Mouse (Mus musculus): Measurements from ENCODE around the gene Cox15. TPM values are rescaled to one million over a fixed set of nuclear protein-coding genes. Genes with fewer than 3 reads are reported as not detected.

Cox15 gene
- polyA plus RNA-seq, 1 experiment from 2014 or later: 4.5 TPM

DNA sequence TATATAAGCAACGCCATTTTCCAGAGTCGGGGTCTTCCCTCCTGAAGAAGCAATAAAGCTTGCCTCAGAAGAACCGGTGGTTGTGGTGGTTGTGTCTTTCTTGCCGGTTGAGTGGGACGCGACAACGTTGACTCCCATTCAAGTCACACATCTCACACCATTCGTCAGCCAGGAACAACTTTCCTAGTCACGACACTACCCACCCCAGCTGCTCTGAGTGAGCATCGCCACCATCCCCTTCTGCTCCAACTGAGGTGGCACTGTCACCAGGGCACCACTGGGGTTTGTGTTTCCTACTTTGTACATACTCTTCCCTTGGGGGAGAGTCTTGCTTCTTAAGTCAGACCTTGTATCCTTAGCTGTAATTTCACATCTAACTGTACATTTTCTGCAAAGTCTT, 14.4 kb downstream of the Cox15 start:
- Histone ChIP-seq H3K4me2 (replicated peaks; ENCODE audit: low read depth, low read length) (no peak overlapping the region), H3K27me3 (replicated peaks; ENCODE audit: insufficient read depth, low read length) (no peaks in the 10 kb centered on the region), H3K9ac (replicated peaks; ENCODE audit: low read depth) (no peak overlapping the region), H3K4me1 (ENCODE audit: insufficient read depth, low read depth, low read length) (no peaks in the 10 kb centered on the region), H3K27ac (ENCODE audit: low read length) (no peak overlapping the region), H3K4me3 (ENCODE audit: low read depth, low read length) (no peak overlapping the region), H3K36me3 (ENCODE audit: insufficient read depth, low read length) (peaks cover 65% of the 10 kb centered on the region), H3K9me3 (ENCODE audit: low read length) (no peaks in the 10 kb centered on the region)
- TF ChIP-seq EP300 (IDR thresholded peaks at IDR 0.05) (no peak), CTCF (IDR thresholded peaks at IDR 0.05) (no peak)
- WGBS: 96% methylated on average over 10 of the region's 10 CpGs
- DNase-seq (ENCODE audit: low spot score) (no peak), ATAC-seq (no peak)

GRCm38 (mm10) chr19:43731157-43731556, 21.6 kb downstream of the Cox15 start:
- Histone ChIP-seq H3K9ac (replicated peaks; ENCODE audit: low read depth) (no peak overlapping the region), H3K4me2 (replicated peaks; ENCODE audit: low read depth, low read length) (no peak overlapping the region), H3K9me3 (ENCODE audit: low read length) (no peaks in the 10 kb centered on the region), H3K4me3 (ENCODE audit: low read depth, low read length) (no peak overlapping the region), H3K27me3 (replicated peaks; ENCODE audit: insufficient read depth, low read length) (no peaks in the 10 kb centered on the region), H3K36me3 (ENCODE audit: insufficient read depth, low read length) (peaks cover 38% of the 10 kb centered on the region; the same call in 1 of the 2 replicates), H3K4me1 (ENCODE audit: insufficient read depth, low read depth, low read length) (no peaks in the 10 kb centered on the region), H3K27ac (ENCODE audit: low read length) (no peak overlapping the region)
- TF ChIP-seq CTCF (IDR thresholded peaks at IDR 0.05) (no peak), EP300 (IDR thresholded peaks at IDR 0.05) (no peak)
- DNase-seq (ENCODE audit: low spot score) (no peak), ATAC-seq (no peak)
- 75% methylated on average over 7 of the region's 7 CpGs for WGBS

GRCm38 (mm10) chr19:43730037-43730428, 22.8 kb downstream of the Cox15 start:
- no peaks in the 10 kb centered on the region for H3K9me3 ChIP-seq (ENCODE audit: low read length)
- no peaks in the 10 kb centered on the region for H3K27me3 ChIP-seq (replicated peaks; ENCODE audit: insufficient read depth, low read length)
- peak overlapping the region; percentile 19; the same call in 1 of the 2 replicates for H3K4me3 ChIP-seq (ENCODE audit: low read depth, low read length)
- peak overlapping the region; percentile 41 for H3K4me2 ChIP-seq (replicated peaks; ENCODE audit: low read depth, low read length)
- DNase-seq (ENCODE audit: low spot score) (peak; percentile 51), ATAC-seq (no peak)
- peaks cover 36% of the 10 kb centered on the region; the same call in 1 of the 2 replicates for H3K36me3 ChIP-seq (ENCODE audit: insufficient read depth, low read length)
- H3K4me1 ChIP-seq (ENCODE audit: insufficient read depth, low read depth, low read length): no peaks in the 10 kb centered on the region
- H3K27ac ChIP-seq (ENCODE audit: low read length): no peak overlapping the region
- TF ChIP-seq CTCF (IDR thresholded peaks at IDR 0.05) (no peak), EP300 (IDR thresholded peaks at IDR 0.05) (no peak)
- no peak overlapping the region for H3K9ac ChIP-seq (replicated peaks; ENCODE audit: low read depth)
- 53% methylated on average over 8 of the region's 8 CpGs for WGBS

- WGBS: 44% methylated on average over 22 of the region's 22 CpGs
- no peak overlapping the region for H3K27ac ChIP-seq (ENCODE audit: low read length)
- H3K4me2 ChIP-seq (replicated peaks; ENCODE audit: low read depth, low read length): peak overlapping the region; percentile 41
- DNase-seq (ENCODE audit: low spot score) (no peak), ATAC-seq (0 out of 2 replicates have a peak, but pooled peaks have one; percentile 28)
- no peaks in the 10 kb centered on the region for H3K9me3 ChIP-seq (ENCODE audit: low read length)
- TF ChIP-seq EP300 (IDR thresholded peaks at IDR 0.05) (no peak), CTCF (IDR thresholded peaks at IDR 0.05) (no peak)
- H3K9ac ChIP-seq (replicated peaks; ENCODE audit: low read depth): no peak overlapping the region
- H3K27me3 ChIP-seq (replicated peaks; ENCODE audit: insufficient read depth, low read length): no peaks in the 10 kb centered on the region
- no peaks in the 10 kb centered on the region for H3K4me1 ChIP-seq (ENCODE audit: insufficient read depth, low read depth, low read length)
- peaks cover 32% of the 10 kb centered on the region; the same call in 1 of the 2 replicates for H3K36me3 ChIP-seq (ENCODE audit: insufficient read depth, low read length)
- peak overlapping the region; percentile 19; the same call in 1 of the 2 replicates for H3K4me3 ChIP-seq (ENCODE audit: low read depth, low read length)
These were observed 23.3 kb downstream of the Cox15 start for GRCm38 (mm10) chr19:43729296-43730036.

DNA sequence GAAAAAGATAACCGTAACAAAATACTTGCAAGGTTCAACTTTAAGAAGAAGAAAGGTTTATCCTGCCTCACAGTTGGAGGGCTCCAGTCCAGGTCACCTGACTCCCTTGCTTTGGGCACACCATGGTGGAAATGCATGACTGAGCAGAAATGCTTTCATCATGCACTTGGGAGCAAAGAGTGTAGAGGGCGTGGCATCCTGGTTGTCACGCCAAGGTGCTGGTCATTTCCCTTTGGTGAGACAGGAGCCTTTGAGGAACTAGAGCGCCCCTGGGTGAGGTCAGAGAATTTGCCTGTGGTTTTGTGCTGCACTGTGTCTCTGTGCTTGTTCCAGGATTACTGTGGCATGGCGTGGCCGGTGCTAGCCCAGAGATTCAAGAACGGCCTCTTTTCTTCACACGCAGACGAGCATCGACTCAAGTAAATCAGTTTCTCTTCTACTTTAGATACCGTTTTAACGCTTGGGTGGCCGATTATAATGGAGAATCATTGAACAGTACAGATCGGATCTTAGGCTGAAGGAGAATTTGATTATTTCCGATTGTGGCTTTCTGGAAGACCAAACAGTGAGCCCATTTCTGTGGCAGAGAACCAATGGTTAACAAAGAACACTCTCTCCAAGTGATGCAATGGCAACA, 26.2 kb downstream of the Cox15 start:
- 92% methylated on average over 15 of the region's 15 CpGs for WGBS
- H3K4me3 ChIP-seq (ENCODE audit: low read depth, low read length): no peak overlapping the region

GRCm38 (mm10) chr19:43724821-43725220, 28.0 kb downstream of the Cox15 start:
- Histone ChIP-seq H3K9ac (replicated peaks; ENCODE audit: low read depth) (no peak overlapping the region), H3K36me3 (ENCODE audit: insufficient read depth, low read length) (peaks cover 30% of the 10 kb centered on the region), H3K27ac (ENCODE audit: low read length) (no peak overlapping the region), H3K4me2 (replicated peaks; ENCODE audit: low read depth, low read length) (no peak overlapping the region), H3K27me3 (replicated peaks; ENCODE audit: insufficient read depth, low read length) (no peaks in the 10 kb centered on the region), H3K9me3 (ENCODE audit: low read length) (no peaks in the 10 kb centered on the region), H3K4me3 (ENCODE audit: low read depth, low read length) (no peak overlapping the region), H3K4me1 (ENCODE audit: insufficient read depth, low read depth, low read length) (no peaks in the 10 kb centered on the region)
- ATAC-seq (no peak), DNase-seq (ENCODE audit: low spot score) (no peak)
- WGBS: 93% methylated on average over 7 of the region's 7 CpGs
- TF ChIP-seq EP300 (IDR thresholded peaks at IDR 0.05): no peak
- no peak for TF ChIP-seq CTCF (IDR thresholded peaks at IDR 0.05)

More for the DNA sequence above, 26.2 kb downstream of the Cox15 start:
- Histone ChIP-seq H3K36me3 (ENCODE audit: insufficient read depth, low read length) (peaks cover 30% of the 10 kb centered on the region), H3K4me1 (ENCODE audit: insufficient read depth, low read depth, low read length) (no peaks in the 10 kb centered on the region), H3K27me3 (replicated peaks; ENCODE audit: insufficient read depth, low read length) (no peaks in the 10 kb centered on the region), H3K4me2 (replicated peaks; ENCODE audit: low read depth, low read length) (no peak overlapping the region), H3K9me3 (ENCODE audit: low read length) (no peaks in the 10 kb centered on the region), H3K27ac (ENCODE audit: low read length) (no peak overlapping the region), H3K9ac (replicated peaks; ENCODE audit: low read depth) (no peak overlapping the region)
- DNase-seq (ENCODE audit: low spot score) (no peak), ATAC-seq (no peak)
- no peak for TF ChIP-seq CTCF (IDR thresholded peaks at IDR 0.05)
- no peak for TF ChIP-seq EP300 (IDR thresholded peaks at IDR 0.05)

All from lung, postnatal 0 days (tissue).